Mouse (Mus musculus) hindbrain, embryonic 14.5 days (tissue): ENCODE measurements around the gene Osbpl10. TPM values are rescaled to one million over a fixed set of nuclear protein-coding genes. Genes with fewer than 3 reads are reported as not detected.

Source experiments
- ATAC-seq: fragments of 200-750 bp; cut with Nextera tagmentation; 2 replicates; pipeline ENCODE4 v1.8.0; 2017; ENCODE audit warnings: moderate number of reproducible peaks, mild to moderate bottlenecking, moderate TSS enrichment, moderate library complexity; ENCODE audit not compliant: low FRiP score
- DNase-seq: peaks from one replicate; pipeline ENCODE4 v3.0.0-alpha.2; 2015; ENCODE audit warnings: low spot score
- H3K27ac ChIP-seq: fragments of 300-500 bp; sonication (generic); 2 replicates; pipeline ENCODE4 v1.5.1; 2014; ENCODE audit warnings: mild to moderate bottlenecking, moderate library complexity
- H3K27me3 ChIP-seq: fragments of 300-500 bp; sonication (generic); 2 replicates; pipeline ENCODE4 v1.6.1; 2014; ENCODE audit warnings: mild to moderate bottlenecking, low read length, mixed read lengths; ENCODE audit not compliant: control insufficient read depth, insufficient read depth
- H3K36me3 ChIP-seq: fragments of 300-500 bp; sonication (generic); replicated peaks from 2 replicates; pipeline ENCODE4 v1.6.1; 2014; ENCODE audit not compliant: control insufficient read depth, insufficient read depth
- H3K4me1 ChIP-seq: fragments of 300-500 bp; sonication (generic); replicated peaks from 2 replicates; pipeline ENCODE4 v1.6.1; 2014; ENCODE audit warnings: antibody characterized with exemption, low read length, mixed read lengths; ENCODE audit not compliant: control insufficient read depth, insufficient read depth
- H3K4me2 ChIP-seq: fragments of 300-500 bp; sonication (generic); replicated peaks from 2 replicates; pipeline ENCODE4 v1.6.1; 2014; ENCODE audit warnings: mild to moderate bottlenecking, moderate library complexity
- H3K4me3 ChIP-seq: fragments of 300-500 bp; sonication (generic); replicated peaks from 2 replicates; pipeline ENCODE4 v1.5.1; 2014; ENCODE audit warnings: mild to moderate bottlenecking, low read length
- H3K9ac ChIP-seq: fragments of 300-500 bp; sonication (generic); 2 replicates; pipeline ENCODE4 v1.6.1; 2014
- H3K9me3 ChIP-seq: fragments of 300-500 bp; sonication (generic); 2 replicates; pipeline ENCODE4 v1.6.1; 2016; ENCODE audit warnings: low read length; ENCODE audit not compliant: control insufficient read depth
- WGBS: fragments of 180-500 bp; shearing (Covaris S2); extraction: QIAGEN DNeasy Blood & Tissue Kit; methylation state at CpG from one replicate; pipeline ENCODE4 v1.1.7; 2014; 5-methylcytosine and 5-hydroxymethylcytosine counted together
- polyA plus RNA-seq: library from polyadenylated mRNA; unstranded; fragments of >200 nt; fragmentation: Nextera tagmentation; extraction: Ambion mirVana; gene quantifications from 2 replicates; pipeline ENCODE4 v1.2.1, GENCODE M21; 2014

Osbpl10 gene
- polyA plus RNA-seq, 1 experiment from 2014 or later, result 2.7 TPM

- no peak overlapping the region for H3K9ac ChIP-seq
- no peak for ATAC-seq
- WGBS, result 59% methylated on average over 6 of the region's 6 CpGs
Measured at GRCm38 (mm10) chr9:115203136-115203535, 224.8 kb downstream of the Osbpl10 start.

GRCm38 (mm10) chr9:115205491-115205890 is 227.1 kb downstream of the Osbpl10 start:
- no peak overlapping the region for H3K4me2 ChIP-seq
- H3K9me3 ChIP-seq, result no peaks in the 10 kb centered on the region
- no peak overlapping the region for H3K4me3 ChIP-seq
- H3K4me1 ChIP-seq, result 0 out of 2 replicates have a peak, but pooled peaks cover 3% of the 10 kb centered on the region
- no peak overlapping the region for H3K9ac ChIP-seq
- H3K27me3 ChIP-seq, result no peaks in the 10 kb centered on the region
- ATAC-seq (no peak), DNase-seq (no peak)
- 12% methylated on average over 6 of the region's 6 CpGs for WGBS
- H3K27ac ChIP-seq, result no peak overlapping the region
- no peaks in the 10 kb centered on the region for H3K36me3 ChIP-seq

More at GRCm38 (mm10) chr9:115203136-115203535, 224.8 kb downstream of the Osbpl10 start:
- DNase-seq, result no peak
- no peaks in the 10 kb centered on the region for H3K36me3 ChIP-seq
- H3K27ac ChIP-seq, result no peak overlapping the region
- no peak overlapping the region for H3K4me2 ChIP-seq
- H3K4me1 ChIP-seq, result 0 out of 2 replicates have a peak, but pooled peaks cover 3% of the 10 kb centered on the region
- no peak overlapping the region for H3K4me3 ChIP-seq
- no peaks in the 10 kb centered on the region for H3K27me3 ChIP-seq
- H3K9me3 ChIP-seq, result no peaks in the 10 kb centered on the region

GRCm38 (mm10) chr9:115206219-115206618 is 227.8 kb downstream of the Osbpl10 start:
- Histone ChIP-seq H3K4me2 (no peak overlapping the region), H3K4me1 (0 out of 2 replicates have a peak, but pooled peaks cover 3% of the 10 kb centered on the region), H3K9me3 (no peaks in the 10 kb centered on the region), H3K27ac (no peak overlapping the region), H3K4me3 (no peak overlapping the region), H3K27me3 (no peaks in the 10 kb centered on the region), H3K36me3 (no peaks in the 10 kb centered on the region), H3K9ac (no peak overlapping the region)
- WGBS, result 60% methylated on average over 5 of the region's 5 CpGs
- no peak for DNase-seq
- no peak for ATAC-seq

GRCm38 (mm10) chr9:115209737-115210136 is 231.4 kb downstream of the Osbpl10 start:
- H3K9ac ChIP-seq, result no peak overlapping the region
- no peak overlapping the region for H3K27ac ChIP-seq
- WGBS, result 87% methylated on average over 7 of the region's 7 CpGs
- 0 out of 2 replicates have a peak, but pooled peaks cover 3% of the 10 kb centered on the region for H3K4me1 ChIP-seq
- no peaks in the 10 kb centered on the region for H3K27me3 ChIP-seq
- H3K36me3 ChIP-seq, result no peaks in the 10 kb centered on the region
- DNase-seq (no peak), ATAC-seq (no peak)
- no peak overlapping the region for H3K4me2 ChIP-seq
- no peak overlapping the region for H3K4me3 ChIP-seq
- no peaks in the 10 kb centered on the region for H3K9me3 ChIP-seq

- Histone ChIP-seq H3K9me3 (no peaks in the 10 kb centered on the region), H3K36me3 (no peaks in the 10 kb centered on the region), H3K27ac (no peak overlapping the region), H3K9ac (no peak overlapping the region), H3K4me2 (no peak overlapping the region), H3K27me3 (no peaks in the 10 kb centered on the region), H3K4me1 (0 out of 2 replicates have a peak, but pooled peaks cover 3% of the 10 kb centered on the region), H3K4me3 (no peak overlapping the region)
- ATAC-seq, result no peak
- 85% methylated on average over 12 of the region's 12 CpGs for WGBS
- DNase-seq, result no peak
Measured at GRCm38 (mm10) chr9:115210535-115210934, 232.2 kb downstream of the Osbpl10 start.

GRCm38 (mm10) chr9:115213755-115214264 is 235.4 kb downstream of the Osbpl10 start:
- no peak overlapping the region for H3K27ac ChIP-seq
- H3K4me2 ChIP-seq, result no peak overlapping the region
- DNase-seq (no peak), ATAC-seq (no peak)
- no peak overlapping the region for H3K4me3 ChIP-seq
- no peaks in the 10 kb centered on the region for H3K27me3 ChIP-seq
- H3K4me1 ChIP-seq, result no peaks in the 10 kb centered on the region
- H3K9ac ChIP-seq, result no peak overlapping the region
- H3K36me3 ChIP-seq, result no peaks in the 10 kb centered on the region
- 87% methylated on average over 5 of the region's 5 CpGs for WGBS
- H3K9me3 ChIP-seq, result no peaks in the 10 kb centered on the region

- H3K9ac ChIP-seq, result no peak overlapping the region
- no peak overlapping the region for H3K4me3 ChIP-seq
- H3K9me3 ChIP-seq, result no peaks in the 10 kb centered on the region
- 30% methylated on average over 7 of the region's 7 CpGs for WGBS
- H3K4me1 ChIP-seq, result no peaks in the 10 kb centered on the region
- no peaks in the 10 kb centered on the region for H3K36me3 ChIP-seq
- no peaks in the 10 kb centered on the region for H3K27me3 ChIP-seq
- no peak overlapping the region for H3K27ac ChIP-seq
- no peak for DNase-seq
- ATAC-seq, result no peak
- H3K4me2 ChIP-seq, result no peak overlapping the region
Measured at GRCm38 (mm10) chr9:115214572-115215571, 236.5 kb downstream of the Osbpl10 start.

- Histone ChIP-seq H3K4me1 (no peaks in the 10 kb centered on the region), H3K4me2 (no peak overlapping the region), H3K9ac (no peak overlapping the region), H3K4me3 (no peak overlapping the region), H3K36me3 (no peaks in the 10 kb centered on the region), H3K27ac (no peak overlapping the region), H3K9me3 (no peaks in the 10 kb centered on the region), H3K27me3 (no peaks in the 10 kb centered on the region)
- WGBS, result 32% methylated on average over 21 of the region's 21 CpGs
- no peak for DNase-seq
- ATAC-seq, result no peak
Measured at GRCm38 (mm10) chr9:115215830-115216701, 237.7 kb downstream of the Osbpl10 start.

GRCm38 (mm10) chr9:115217984-115218383 is 239.6 kb downstream of the Osbpl10 start:
- Histone ChIP-seq H3K4me3 (no peak overlapping the region), H3K9me3 (no peaks in the 10 kb centered on the region), H3K4me1 (no peaks in the 10 kb centered on the region), H3K27ac (no peak overlapping the region), H3K27me3 (no peaks in the 10 kb centered on the region), H3K9ac (no peak overlapping the region), H3K36me3 (no peaks in the 10 kb centered on the region), H3K4me2 (no peak overlapping the region)
- WGBS, result 33% methylated on average over 9 of the region's 9 CpGs
- ATAC-seq, result no peak
- DNase-seq, result no peak
